Mouse (Mus musculus) small intestine, adult 2 months (tissue): ENCODE data around the gene F2rl2.

Experiments
- CTCF ChIP-seq: fragments of 200-500 bp; IDR thresholded peaks from 2 replicates; pipeline ENCODE4 v1.5.1; 2012; ENCODE audit warnings: low read depth, mild to moderate bottlenecking, control low read depth, inconsistent platforms, low read length, moderate library complexity, mixed read lengths; ENCODE audit not compliant: insufficient replicate concordance, insufficient read length; ENCODE audit errors: extremely low read depth
- POLR2A ChIP-seq: fragments of 200-500 bp; IDR thresholded peaks from 2 replicates; pipeline ENCODE4 v1.6.1; 2012; ENCODE audit warnings: low read depth, mild to moderate bottlenecking, control low read depth, inconsistent platforms, low read length, moderate library complexity

DNA sequence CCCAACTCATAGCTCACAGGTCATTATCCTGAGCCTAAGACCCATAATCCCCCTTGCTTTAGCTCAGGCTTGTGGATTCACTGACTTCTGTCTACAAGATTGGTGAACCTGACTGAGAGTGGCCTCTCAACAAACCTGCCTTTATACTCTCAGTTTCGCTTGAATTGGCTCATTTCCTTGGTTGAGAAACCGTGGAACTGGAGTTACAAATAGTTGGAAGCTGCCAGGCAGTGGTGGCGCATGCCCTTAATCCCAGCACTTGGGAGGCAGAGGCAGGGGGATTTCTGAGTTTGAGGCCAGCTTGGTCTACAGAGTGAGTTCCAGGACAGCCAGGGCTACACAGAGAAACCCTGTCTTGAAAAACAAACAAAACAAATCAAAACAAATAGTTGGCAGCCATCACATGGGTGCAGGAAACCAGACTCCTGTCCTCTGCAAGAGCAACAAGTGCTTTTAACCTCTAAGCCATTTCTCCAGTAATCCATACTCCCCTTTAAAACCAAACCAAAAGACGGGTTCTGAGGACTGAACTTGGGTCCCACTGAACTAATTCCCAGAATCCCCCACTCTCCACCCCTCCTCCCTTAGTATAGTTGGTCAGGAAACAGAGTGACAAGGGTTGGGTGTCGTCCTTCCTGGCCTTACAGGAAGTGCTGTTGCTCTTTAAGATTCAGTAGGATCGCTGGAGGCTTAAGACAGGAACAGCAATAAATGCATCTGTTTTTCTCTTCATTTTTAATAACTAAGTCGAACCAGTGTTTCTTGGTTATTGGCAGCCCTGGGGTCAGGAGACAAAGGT lies 44.6 kb upstream of the F2rl2 start:
- TF ChIP-seq CTCF (no peak), POLR2A (no peak)
